Mouse (Mus musculus): ENCODE measurements around the gene Nudt8. TPM values are rescaled to one million over a fixed set of nuclear protein-coding genes. Genes with fewer than 3 reads are reported as not detected.
A peak's percentile ranks its signal among the peaks of the same experiment; 100 is the strongest.
"Not testable (repeated sequence)": the region's sequence is repeated elsewhere in the genome, so short reads cannot be mapped to it uniquely, and the experiment has no call there.

Nudt8 gene
- total RNA-seq, 2 experiments from 2014 or later, result 9.7 to 11.2 TPM

- DNase-seq (ENCODE audit: extremely low spot score in 1 of 2, low spot score in 2 of 2), result peak in 1 of 2 experiments; percentile 18
- intact Hi-C loops (cut with DNase I), result not testable (repeated sequence)
Measured at GRCm38 (mm10) chr19:4040941-4041340, 40.6 kb downstream of the Nudt8 start.

GRCm38 (mm10) chr19:4041500-4041899 lies 41.1 kb downstream of the Nudt8 start:
- intact Hi-C loops (cut with DNase I), result not testable (repeated sequence)
- DNase-seq (ENCODE audit: extremely low spot score in 1 of 2, low spot score in 2 of 2), result peak in 1 of 2 experiments; percentile 18

GRCm38 (mm10) chr19:4042124-4042523 lies 41.7 kb downstream of the Nudt8 start:
- intact Hi-C loops (cut with DNase I), result no loop called here
- DNase-seq (ENCODE audit: extremely low spot score in 1 of 2, low spot score in 2 of 2), result peak in 1 of 2 experiments; percentile 68

GRCm38 (mm10) chr19:4044109-4044508 lies 43.7 kb downstream of the Nudt8 start:
- intact Hi-C loops (cut with DNase I); DNase-seq (ENCODE audit: extremely low spot score in 1 of 2, low spot score in 2 of 2): not testable (repeated sequence)

- peak; percentile 76 to 87 for DNase-seq (ENCODE audit: extremely low spot score in 1 of 2, low spot score in 2 of 2)
- intact Hi-C loops (cut with DNase I), result no loop called here
Measured at GRCm38 (mm10) chr19:4045966-4046865, 45.8 kb downstream of the Nudt8 start, which contains the start of gene Gstp2. Gene Gstp2 (minus strand): TSS chr19:4046023.

- DNase-seq (ENCODE audit: extremely low spot score in 1 of 2, low spot score in 2 of 2), result no peak
- intact Hi-C loops (cut with DNase I), result no loop called here
Measured at GRCm38 (mm10) chr19:4046866-4047254, 46.5 kb downstream of the Nudt8 start.

GRCm38 (mm10) chr19:4047859-4048258 lies 47.5 kb downstream of the Nudt8 start:
- DNase-seq (ENCODE audit: extremely low spot score in 1 of 2, low spot score in 2 of 2), result peak; percentile 48 to 81
- intact Hi-C loops (cut with DNase I), result no loop called here

GRCm38 (mm10) chr19:4049069-4049468 lies 48.7 kb downstream of the Nudt8 start:
- DNase-seq (ENCODE audit: extremely low spot score in 1 of 2, low spot score in 2 of 2); intact Hi-C loops (cut with DNase I): not testable (repeated sequence)

GRCm38 (mm10) chr19:4051016-4051415 lies 50.6 kb downstream of the Nudt8 start:
- DNase-seq (ENCODE audit: extremely low spot score in 1 of 2, low spot score in 2 of 2), result no peak
- intact Hi-C loops (cut with DNase I), result loop anchor here (5.0 kb wide), 1 partner anchor 36 kb away; no protein-coding TSS in a partner anchor

Other genes starting within 250 kb of the Nudt8 start
- gene Kmt5b, start 233.2 kb upstream of the Nudt8 start, total RNA-seq (2021), result 10 to 100 TPM; 56.2 to 62.9 TPM
- 10 to 100 TPM; 77.3 to 93.0 TPM for gene Chka, start 148.8 kb upstream of the Nudt8 start, total RNA-seq (2021)
- 10 to 100 TPM; 14.2 to 22.4 TPM for gene Tcirg1, start 93.4 kb upstream of the Nudt8 start, total RNA-seq (2021)
- gene Ndufs8, start 87.8 kb upstream of the Nudt8 start, total RNA-seq (2021), result 100 to 1,000 TPM; 123 to 130 TPM
- gene Aldh3b1, start 70.8 kb upstream of the Nudt8 start, total RNA-seq (2021), result 1 to 10 TPM; 1.5 to 1.7 TPM
- 10 to 100 TPM; 15.0 to 16.3 TPM for gene Unc93b1, start 65.4 kb upstream of the Nudt8 start, total RNA-seq (2021)
- gene Aldh3b3, start 41.9 kb upstream of the Nudt8 start, total RNA-seq (2021), result not detected
- 1 to 10 TPM; 2.3 to 2.4 TPM for gene Aldh3b2, start 28.3 kb upstream of the Nudt8 start, total RNA-seq (2021)
- 1 to 10 TPM; 1.7 to 1.8 TPM for gene Acy3, start 14.0 kb upstream of the Nudt8 start, total RNA-seq (2021)
- gene Tbx10, start 7.8 kb upstream of the Nudt8 start, total RNA-seq (2021), result not detected
- gene Gm49405, start within 50 bp of the Nudt8 start, total RNA-seq (2021), result 1 to 10 TPM in 1 of 2 experiments, under 1 TPM in 1; 0.81 to 1.4 TPM
- gene Doc2g, start 2.7 kb downstream of the Nudt8 start, total RNA-seq (2021), result 1 to 10 TPM; 3.3 to 4.1 TPM
- gene Ndufv1, start 12.2 kb downstream of the Nudt8 start, total RNA-seq (2021), result 100 to 1,000 TPM; 209 to 221 TPM
- gene Gstp1, start 37.4 kb downstream of the Nudt8 start, total RNA-seq (2021), result 100 to 1,000 TPM; 226 to 232 TPM
- gene Gstp2, start 45.4 kb downstream of the Nudt8 start, total RNA-seq (2021), result 10 to 100 TPM; 21.7 to 24.2 TPM
- gene Gstp3, start 59.0 kb downstream of the Nudt8 start, total RNA-seq (2021), result not detected
- gene Cabp2, start 81.0 kb downstream of the Nudt8 start, total RNA-seq (2021), result not detected
- 10 to 100 TPM; 20.4 to 21.6 TPM for gene Cdk2ap2, start 96.6 kb downstream of the Nudt8 start, total RNA-seq (2021)
- gene Pitpnm1, start 99.4 kb downstream of the Nudt8 start, total RNA-seq (2021), result 100 to 1,000 TPM; 234 to 237 TPM
- gene Aip, start 125.3 kb downstream of the Nudt8 start, total RNA-seq (2021), result 10 to 100 TPM; 74.2 to 83.5 TPM
- not detected for gene Gpr152, start 139.2 kb downstream of the Nudt8 start, total RNA-seq (2021)
- gene Cabp4, start 143.5 kb downstream of the Nudt8 start, total RNA-seq (2021), result under 1 TPM in 1 of 2 experiments, not detected in 1; 0.24 TPM
- 10 to 100 TPM; 80.4 to 92.7 TPM for gene Coro1b, start 148.0 kb downstream of the Nudt8 start, total RNA-seq (2021)
- 1 to 10 TPM in 1 of 2 experiments, under 1 TPM in 1; 0.65 to 2.0 TPM for gene Ptprcap, start 153.0 kb downstream of the Nudt8 start, total RNA-seq (2021)
- gene Rps6kb2, start 162.8 kb downstream of the Nudt8 start, total RNA-seq (2021), result 10 to 100 TPM; 34.1 to 35.0 TPM
- 1 to 10 TPM; 3.1 to 3.5 TPM for gene Carns1, start 174.9 kb downstream of the Nudt8 start, total RNA-seq (2021)
- gene Tbc1d10c, start 190.7 kb downstream of the Nudt8 start, total RNA-seq (2021), result 1 to 10 TPM; 2.0 to 3.5 TPM
- 100 to 1,000 TPM; 331 to 336 TPM for gene Ppp1ca, start 191.5 kb downstream of the Nudt8 start, total RNA-seq (2021)
- 1 to 10 TPM; 8.9 to 9.3 TPM for gene Rad9a, start 201.1 kb downstream of the Nudt8 start, total RNA-seq (2021)
- gene Clcf1, start 213.7 kb downstream of the Nudt8 start, total RNA-seq (2021), result 1 to 10 TPM; 1.5 to 1.7 TPM
- gene AC109138.7, start 213.8 kb downstream of the Nudt8 start, total RNA-seq (2021), result not detected
- gene Pold4, start 231.3 kb downstream of the Nudt8 start, total RNA-seq (2021), result 10 to 100 TPM; 12.8 to 16.2 TPM